Mouse (Mus musculus) liver, embryonic 13.5 days (tissue): ENCODE results near the gene Pex10. TPM values are rescaled to one million over a fixed set of nuclear protein-coding genes. Genes with fewer than 3 reads are reported as not detected.
A peak's percentile ranks its signal among the peaks of the same experiment; 100 is the strongest.

Source experiments
- ATAC-seq: fragments of 200-750 bp; cut with Nextera tagmentation; 2 replicates; pipeline ENCODE4 v1.8.0; 2017; ENCODE audit warnings: low read depth, mild to moderate bottlenecking, moderate number of reproducible peaks, moderate library complexity
- DNase-seq: peaks from one replicate; pipeline ENCODE4 v3.0.0; 2022
- H3K27ac ChIP-seq: fragments of 300-500 bp; sonication (generic); 2 replicates; pipeline ENCODE4 v1.5.1; 2015; ENCODE audit warnings: moderate library complexity, mild to moderate bottlenecking, inconsistent platforms
- H3K27me3 ChIP-seq: fragments of 300-500 bp; sonication (generic); 2 replicates; pipeline ENCODE4 v1.6.1; 2015; ENCODE audit warnings: mild to moderate bottlenecking, inconsistent platforms
- H3K36me3 ChIP-seq: fragments of 300-500 bp; sonication (generic); 2 replicates; pipeline ENCODE4 v1.6.1; 2015; ENCODE audit warnings: mild to moderate bottlenecking, inconsistent platforms
- H3K4me1 ChIP-seq: fragments of 300-500 bp; sonication (generic); replicated peaks from 2 replicates; pipeline ENCODE4 v1.6.1; 2015; ENCODE audit warnings: inconsistent platforms
- H3K4me2 ChIP-seq: fragments of 300-500 bp; sonication (generic); 2 replicates; pipeline ENCODE4 v1.6.1; 2015; ENCODE audit warnings: inconsistent platforms, mild to moderate bottlenecking, moderate library complexity
- H3K4me3 ChIP-seq: fragments of 300-500 bp; sonication (generic); replicated peaks from 2 replicates; pipeline ENCODE4 v1.5.1; 2015; ENCODE audit warnings: mild to moderate bottlenecking, inconsistent platforms
- H3K9ac ChIP-seq: fragments of 300-500 bp; sonication (generic); 2 replicates; pipeline ENCODE4 v1.6.1; 2015; ENCODE audit warnings: mild to moderate bottlenecking, inconsistent platforms
- H3K9me3 ChIP-seq: fragments of 300-500 bp; sonication (generic); replicated peaks from 2 replicates; pipeline ENCODE4 v1.6.1; 2016; ENCODE audit warnings: inconsistent platforms
- WGBS: fragments of 180-500 bp; shearing (Covaris S2); methylation state at CpG from one replicate; pipeline ENCODE4 v1.1.7; 2015; ENCODE audit not compliant: insufficient replicate concordance; 5-methylcytosine and 5-hydroxymethylcytosine counted together
- polyA plus RNA-seq: library from polyadenylated mRNA; unstranded; fragments of >200 nt; fragmentation: Nextera tagmentation; extraction: Ambion mirVana; gene quantifications from 2 replicates; pipeline ENCODE4 v1.2.1, GENCODE M21; 2015

The Pex10 gene
- polyA plus RNA-seq, 1 experiment from 2014 or later: 8.9 TPM

- H3K4me3 ChIP-seq: no peak overlapping the region
- H3K36me3 ChIP-seq: no peaks in the 10 kb centered on the region
- H3K4me2 ChIP-seq: no peak overlapping the region
- no peak overlapping the region for H3K9ac ChIP-seq
- no peak overlapping the region for H3K27ac ChIP-seq
- H3K4me1 ChIP-seq: no peaks in the 10 kb centered on the region
- DNase-seq (no peak), ATAC-seq (no peak)
- no peaks in the 10 kb centered on the region for H3K9me3 ChIP-seq
- H3K27me3 ChIP-seq: peaks cover 53% of the 10 kb centered on the region
- WGBS: 33% methylated on average over 7 of the region's 7 CpGs
Measured at GRCm38 (mm10) chr4:155034202-155034601, 32.6 kb upstream of the Pex10 start.

GRCm38 (mm10) chr4:155034787-155035186 is 32.0 kb upstream of the Pex10 start:
- Histone ChIP-seq H3K4me2 (no peak overlapping the region), H3K4me1 (no peaks in the 10 kb centered on the region), H3K27me3 (peaks cover 59% of the 10 kb centered on the region), H3K9ac (no peak overlapping the region), H3K27ac (no peak overlapping the region), H3K36me3 (no peaks in the 10 kb centered on the region), H3K9me3 (no peaks in the 10 kb centered on the region), H3K4me3 (no peak overlapping the region)
- 55% methylated on average over 13 of the region's 13 CpGs for WGBS
- DNase-seq (no peak), ATAC-seq (no peak)

GRCm38 (mm10) chr4:155040197-155040596 is 26.6 kb upstream of the Pex10 start:
- WGBS: 43% methylated on average over 9 of the region's 9 CpGs
- H3K36me3 ChIP-seq: no peaks in the 10 kb centered on the region
- H3K4me2 ChIP-seq: no peak overlapping the region
- ATAC-seq (no peak), DNase-seq (no peak)
- H3K4me1 ChIP-seq: no peaks in the 10 kb centered on the region
- no peak overlapping the region for H3K9ac ChIP-seq
- no peak overlapping the region for H3K27ac ChIP-seq
- no peaks in the 10 kb centered on the region for H3K9me3 ChIP-seq
- H3K4me3 ChIP-seq: no peak overlapping the region
- peaks cover 68% of the 10 kb centered on the region for H3K27me3 ChIP-seq

GRCm38 (mm10) chr4:155040696-155041095 is 26.1 kb upstream of the Pex10 start:
- no peak for ATAC-seq
- WGBS: 50% methylated on average over 6 of the region's 6 CpGs

GRCm38 (mm10) chr4:155042606-155043288 is 24.1 kb upstream of the Pex10 start:
- no peak overlapping the region for H3K9ac ChIP-seq
- no peaks in the 10 kb centered on the region for H3K9me3 ChIP-seq
- 4% methylated on average over 57 of the region's 65 CpGs for WGBS
- peaks cover 71% of the 10 kb centered on the region for H3K27me3 ChIP-seq
- H3K27ac ChIP-seq: no peak overlapping the region
- peak overlapping the region; percentile 12 for H3K4me3 ChIP-seq
- H3K4me2 ChIP-seq: peak overlapping the region; percentile 33
- H3K36me3 ChIP-seq: no peaks in the 10 kb centered on the region
- ATAC-seq (no peak), DNase-seq (no peak)
- H3K4me1 ChIP-seq: no peaks in the 10 kb centered on the region

More at GRCm38 (mm10) chr4:155040696-155041095, 26.1 kb upstream of the Pex10 start:
- Histone ChIP-seq H3K4me2 (no peak overlapping the region), H3K9me3 (no peaks in the 10 kb centered on the region), H3K27ac (no peak overlapping the region), H3K36me3 (no peaks in the 10 kb centered on the region), H3K27me3 (peaks cover 72% of the 10 kb centered on the region), H3K4me3 (no peak overlapping the region), H3K9ac (no peak overlapping the region), H3K4me1 (no peaks in the 10 kb centered on the region)
- no peak for DNase-seq

GRCm38 (mm10) chr4:155043289-155043625 is 23.6 kb upstream of the Pex10 start:
- H3K9ac ChIP-seq: no peak overlapping the region
- peak overlapping the region; percentile 33 for H3K4me2 ChIP-seq
- DNase-seq (no peak), ATAC-seq (no peak)
- WGBS: 3% methylated on average over 20 of the region's 25 CpGs
- peaks cover 73% of the 10 kb centered on the region for H3K27me3 ChIP-seq
- no peaks in the 10 kb centered on the region for H3K9me3 ChIP-seq
- H3K4me3 ChIP-seq: peak overlapping the region; percentile 12
- no peaks in the 10 kb centered on the region for H3K36me3 ChIP-seq
- H3K4me1 ChIP-seq: no peaks in the 10 kb centered on the region
- H3K27ac ChIP-seq: no peak overlapping the region

- WGBS: 73% methylated on average over 14 of the region's 14 CpGs
- ATAC-seq (no peak), DNase-seq (no peak)
- Histone ChIP-seq H3K4me3 (no peak overlapping the region), H3K4me1 (no peaks in the 10 kb centered on the region), H3K4me2 (no peak overlapping the region), H3K9me3 (no peaks in the 10 kb centered on the region), H3K27ac (no peak overlapping the region), H3K9ac (no peak overlapping the region), H3K27me3 (peaks cover 52% of the 10 kb centered on the region), H3K36me3 (no peaks in the 10 kb centered on the region)
Measured at GRCm38 (mm10) chr4:155046636-155047035, 20.2 kb upstream of the Pex10 start.

GRCm38 (mm10) chr4:155050116-155050515 is 16.7 kb upstream of the Pex10 start:
- Histone ChIP-seq H3K4me3 (no peak overlapping the region), H3K4me2 (no peak overlapping the region), H3K27me3 (peaks cover 17% of the 10 kb centered on the region; the same call in 1 of the 2 replicates), H3K9ac (no peak overlapping the region), H3K27ac (no peak overlapping the region), H3K9me3 (no peaks in the 10 kb centered on the region), H3K36me3 (no peaks in the 10 kb centered on the region), H3K4me1 (no peaks in the 10 kb centered on the region)
- 57% methylated on average over 7 of the region's 7 CpGs for WGBS
- no peak for DNase-seq
- no peak for ATAC-seq

- H3K4me1 ChIP-seq: no peaks in the 10 kb centered on the region
- 53% methylated on average over 10 of the region's 10 CpGs for WGBS
- H3K27me3 ChIP-seq: peaks cover 37% of the 10 kb centered on the region
- H3K9me3 ChIP-seq: no peaks in the 10 kb centered on the region
- H3K36me3 ChIP-seq: no peaks in the 10 kb centered on the region
- H3K9ac ChIP-seq: no peak within 1 kb of the TSS
- no peak for DNase-seq
- ATAC-seq: 0 out of 2 replicates have a peak, but pooled peaks have one; percentile 24
- no peak within 1 kb of the TSS for H3K27ac ChIP-seq
- no peak within 1 kb of the TSS for H3K4me3 ChIP-seq
- no peak within 1 kb of the TSS for H3K4me2 ChIP-seq
Measured at GRCm38 (mm10) chr4:155056724-155057123, 10.1 kb upstream of the Pex10 start, which contains the start of gene Plch2. Plch2 (minus strand) TSS chr4:155056784.

GRCm38 (mm10) chr4:155058325-155058724 is 8.5 kb upstream of the Pex10 start:
- H3K4me1 ChIP-seq: no peaks in the 10 kb centered on the region
- peaks cover 40% of the 10 kb centered on the region for H3K27me3 ChIP-seq
- no peak overlapping the region for H3K27ac ChIP-seq
- no peak overlapping the region for H3K4me2 ChIP-seq
- WGBS: 36% methylated on average over 10 of the region's 10 CpGs
- H3K4me3 ChIP-seq: no peak overlapping the region
- no peak overlapping the region for H3K9ac ChIP-seq
- no peak for ATAC-seq
- no peaks in the 10 kb centered on the region for H3K9me3 ChIP-seq
- no peak for DNase-seq
- H3K36me3 ChIP-seq: no peaks in the 10 kb centered on the region

- H3K4me2 ChIP-seq: no peak overlapping the region
- ATAC-seq: no peak
Measured at GRCm38 (mm10) chr4:155063895-155064294, 2.9 kb upstream of the Pex10 start.

GRCm38 (mm10) chr4:155064474-155064873 is 2.3 kb upstream of the Pex10 start:
- H3K36me3 ChIP-seq: peaks cover 14% of the 10 kb centered on the region
- no peak overlapping the region for H3K27ac ChIP-seq
- H3K27me3 ChIP-seq: peaks cover 15% of the 10 kb centered on the region; the same call in 1 of the 2 replicates
- H3K4me3 ChIP-seq: no peak overlapping the region
- H3K9me3 ChIP-seq: no peaks in the 10 kb centered on the region
- DNase-seq: no peak
- peaks cover 42% of the 10 kb centered on the region for H3K4me1 ChIP-seq
- H3K9ac ChIP-seq: no peak overlapping the region
- no peak overlapping the region for H3K4me2 ChIP-seq
- WGBS: 62% methylated on average over 2 of the region's 2 CpGs
- ATAC-seq: no peak

More at GRCm38 (mm10) chr4:155063895-155064294, 2.9 kb upstream of the Pex10 start:
- H3K27ac ChIP-seq: no peak overlapping the region
- peaks cover 36% of the 10 kb centered on the region for H3K4me1 ChIP-seq
- 32% methylated on average over 3 of the region's 3 CpGs for WGBS
- H3K27me3 ChIP-seq: peaks cover 20% of the 10 kb centered on the region; the same call in 1 of the 2 replicates
- no peak overlapping the region for H3K4me3 ChIP-seq
- H3K36me3 ChIP-seq: peaks cover 9% of the 10 kb centered on the region
- no peak overlapping the region for H3K9ac ChIP-seq
- DNase-seq: no peak
- H3K9me3 ChIP-seq: no peaks in the 10 kb centered on the region
